Mouse (Mus musculus) CD4-positive helper T cell, adult 2 months (primary cell): ENCODE results near the gene Mmaa.

ENCODE experiments used
- DNase-seq: peaks from one replicate; pipeline ENCODE4 v3.0.0-alpha.2; 2012; ENCODE audit warnings: low read depth, missing footprints, low spot score

Gene Mmaa

GRCm38 (mm10) chr8:79222752-79223141 lies 72.0 kb downstream of the Mmaa start:
- no peak for DNase-seq

GRCm38 (mm10) chr8:79222106-79222751 lies 72.5 kb downstream of the Mmaa start:
- DNase-seq: no peak
